In the genomic region with DNA sequence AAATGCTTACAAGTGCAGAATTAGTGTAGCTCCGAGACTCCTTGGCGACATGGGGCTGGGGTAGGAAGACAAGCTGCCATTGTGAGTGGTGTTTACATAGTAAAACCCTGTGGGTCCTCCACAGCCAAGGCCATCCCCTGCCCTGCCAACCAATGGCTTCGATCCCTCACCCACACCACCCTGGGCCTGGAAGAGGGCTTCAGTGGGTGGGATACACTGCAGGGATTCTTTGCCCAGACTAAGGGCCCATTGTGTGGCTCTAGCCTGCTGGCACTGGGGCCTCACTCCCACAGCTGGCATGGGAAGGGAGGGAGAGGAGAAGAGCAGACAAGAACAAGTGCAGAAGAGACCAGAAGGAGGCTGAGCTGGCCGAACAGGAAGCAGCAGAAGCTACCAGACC, we compare ENCODE assay signal across 13 mouse cellular contexts. TPM values are rescaled to one million over a fixed set of nuclear protein-coding genes. Genes with fewer than 3 reads are reported as not detected.
DNase-seq lines count a peak whose midpoint lies in the region; ATAC-seq and TF ChIP-seq lines count a peak whose summit lies in the region.
"Had no signal": no experiment of that assay in that cellular context is flagged by ENCODE, and none has a peak within 500 bp of the region (broad histone marks: within the 10 kb centered on the region; RNA-seq: fewer than 3 reads in every experiment).

No protein-coding gene starts in this region.

- no peaks in the 10 kb centered on the region for H3K9me3 ChIP-seq in forebrain, postnatal 0 days (ENCODE audit: low read length)
- H3K9me3 ChIP-seq in forebrain, embryonic 11.5 days (ENCODE audit: control insufficient read depth, low read length), result no peaks in the 10 kb centered on the region
- H3K9me3 ChIP-seq: limb, embryonic 15.5 days had no signal

- H3K4me2 ChIP-seq in forebrain, postnatal 0 days (ENCODE audit: low read depth), result no peak overlapping the region; the same call in 1 of the 2 replicates
- H3K4me2 ChIP-seq in forebrain, embryonic 11.5 days (ENCODE audit: low read depth, low read length, severe bottlenecking), result no peak overlapping the region

- ATAC-seq in forebrain, postnatal 0 days, result peak; percentile 42
- no peak for ATAC-seq in forebrain, embryonic 11.5 days (replicated peaks; ENCODE audit: low FRiP score)
- ATAC-seq: inflammation-experienced regulatory T-cells, adult 6 months; Patski had no signal

- no peak overlapping the region for H3K4me3 ChIP-seq in forebrain, postnatal 0 days (ENCODE audit: low read depth, low read length)
- no peak overlapping the region for H3K4me3 ChIP-seq in forebrain, embryonic 11.5 days (ENCODE audit: low read depth, low read length)

- H3K27me3 ChIP-seq in forebrain, postnatal 0 days (ENCODE audit: insufficient read depth, low read length), result no peaks in the 10 kb centered on the region
- H3K27me3 ChIP-seq in forebrain, embryonic 11.5 days (ENCODE audit: control insufficient read depth, insufficient read depth, low read length), result no peaks in the 10 kb centered on the region
- H3K27me3 ChIP-seq: limb, embryonic 15.5 days; Patski had no signal

- H3K4me1 ChIP-seq in forebrain, postnatal 0 days (ENCODE audit: insufficient read depth), result peaks cover 9% of the 10 kb centered on the region; the same call in 1 of the 2 replicates
- 0 out of 2 replicates have a peak, but pooled peaks cover 2% of the 10 kb centered on the region for H3K4me1 ChIP-seq in forebrain, embryonic 11.5 days (replicated peaks; ENCODE audit: control insufficient read depth, insufficient read depth, low read length)

- WGBS in forebrain, postnatal 0 days, result 58% methylated on average over 4 of the region's 4 CpGs
- WGBS in forebrain, embryonic 11.5 days, result 68% methylated on average over 4 of the region's 4 CpGs

- no peak overlapping the region for H3K9ac ChIP-seq in forebrain, postnatal 0 days
- H3K9ac ChIP-seq in forebrain, embryonic 11.5 days (ENCODE audit: low read length), result no peak overlapping the region
- H3K9ac ChIP-seq: limb, embryonic 15.5 days had no signal

- no peak for TF ChIP-seq CTCF in forebrain, postnatal 0 days (IDR thresholded peaks at IDR 0.05; ENCODE audit: low read depth)

- H3K27ac ChIP-seq in forebrain, postnatal 0 days (ENCODE audit: low read depth, low read length), result no peak overlapping the region
- H3K27ac ChIP-seq in forebrain, embryonic 11.5 days (ENCODE audit: low read depth, low read length), result no peak overlapping the region
- H3K27ac ChIP-seq: limb, embryonic 15.5 days had no signal

- DNase-seq in forebrain, postnatal 0 days, result peak; percentile 29
- no peak for DNase-seq in forebrain, embryonic 11.5 days (ENCODE audit: low spot score)
- peak; percentile 95 for DNase-seq in brain, adult 2 months (ENCODE audit: low read depth, low spot score)
- DNase-seq in frontal cortex, postnatal 10 days (ENCODE audit: low spot score in 2 of 2), result peak; percentile 46 to 74
- peak; percentile 50 to 64 for DNase-seq in left cerebral cortex, postnatal 14 days (ENCODE audit: low spot score in 2 of 2)
- no peak for DNase-seq in adipocyte (ENCODE audit: low spot score)
- no peak for DNase-seq in spleen, postnatal 4 days (ENCODE audit: low spot score in 2 of 2)
- no peak for DNase-seq in lung, postnatal 25 days (ENCODE audit: low spot score)
- DNase-seq: heart, adult 11 months; thymus, adult 2 months had no signal

- peaks cover 5% of the 10 kb centered on the region; the same call in 1 of the 2 replicates for H3K36me3 ChIP-seq in forebrain, postnatal 0 days (ENCODE audit: insufficient read depth)
- H3K36me3 ChIP-seq in forebrain, embryonic 11.5 days (ENCODE audit: control insufficient read depth, insufficient read depth, low read length), result no peaks in the 10 kb centered on the region
- H3K36me3 ChIP-seq: limb, embryonic 15.5 days had no signal

- intact Hi-C loops in left cerebral cortex, postnatal 14 days (cut with DNase I), result loop anchor here (10.0 kb wide), 1 partner anchor 46 kb away; no protein-coding TSS in a partner anchor

RNA-seq across cellular contexts. Expression of a gene that starts 1.1 kb away (rescaled TPM):
- total RNA-seq in forebrain, postnatal 0 days (2014; rRNA removed), result 252 and 282 TPM in 2 replicates
- polyA plus RNA-seq in forebrain, postnatal 0 days (2015; fragmentation: Nextera tagmentation; extraction: Ambion mirVana), result 167 and 175 TPM in 2 replicates
- 15.5 and 17.4 TPM in 2 replicates for polyA plus RNA-seq in forebrain, embryonic 11.5 days (2014; fragmentation: Nextera tagmentation; extraction: Ambion mirVana)
- 100 to 1,000 TPM; 414 to 420 TPM for total RNA-seq in left cerebral cortex, postnatal 14 days (2021)
- polyA plus RNA-seq: inflammation-experienced regulatory T-cells, adult 6 months had no signal

RNA-seq across cellular contexts. Expression of a gene that starts 29.0 kb away (rescaled TPM):
- total RNA-seq in forebrain, postnatal 0 days (2014; rRNA removed), result 16.2 and 20.5 TPM in 2 replicates
- polyA plus RNA-seq in forebrain, postnatal 0 days (2015; fragmentation: Nextera tagmentation; extraction: Ambion mirVana), result 14.9 and 18.3 TPM in 2 replicates
- polyA plus RNA-seq in forebrain, embryonic 11.5 days (2014; fragmentation: Nextera tagmentation; extraction: Ambion mirVana), result 26.5 and 29.5 TPM in 2 replicates
- total RNA-seq in left cerebral cortex, postnatal 14 days (2021), result 10 to 100 TPM; 14.4 to 14.7 TPM

RNA-seq across cellular contexts. Expression of a gene that starts 34.9 kb away (rescaled TPM):
- 24.7 and 30.2 TPM in 2 replicates for total RNA-seq in forebrain, postnatal 0 days (2014; rRNA removed)
- 40.9 and 46.5 TPM in 2 replicates for polyA plus RNA-seq in forebrain, postnatal 0 days (2015; fragmentation: Nextera tagmentation; extraction: Ambion mirVana)
- polyA plus RNA-seq in forebrain, embryonic 11.5 days (2014; fragmentation: Nextera tagmentation; extraction: Ambion mirVana), result 1.5 and 3.4 TPM in 2 replicates
- total RNA-seq in left cerebral cortex, postnatal 14 days (2021), result 10 to 100 TPM; 15.2 to 16.4 TPM
- polyA plus RNA-seq: inflammation-experienced regulatory T-cells, adult 6 months had no signal

RNA-seq across cellular contexts. Expression of a gene that starts 52.2 kb away (rescaled TPM):
- total RNA-seq in forebrain, postnatal 0 days (2014; rRNA removed), result 236 and 279 TPM in 2 replicates
- 1,027 and 1,112 TPM in 2 replicates for polyA plus RNA-seq in forebrain, postnatal 0 days (2015; fragmentation: Nextera tagmentation; extraction: Ambion mirVana)
- 624 and 635 TPM in 2 replicates for polyA plus RNA-seq in forebrain, embryonic 11.5 days (2014; fragmentation: Nextera tagmentation; extraction: Ambion mirVana)
- total RNA-seq in left cerebral cortex, postnatal 14 days (2021), result 100 to 1,000 TPM; 481 to 515 TPM

Comparison
In these comparisons a context has a peak if more than half of its experiments do, and no peak if none do; other contexts are left out.
1. DNase-seq: peak in forebrain, postnatal 0 days (single experiment), brain, adult 2 months (single experiment), frontal cortex, postnatal 10 days (2 of 2) and left cerebral cortex, postnatal 14 days (2 of 2); none in forebrain, embryonic 11.5 days (single experiment), adipocyte (single experiment), spleen, postnatal 4 days (0 of 2) and lung, postnatal 25 days (single experiment).